Mouse (Mus musculus): ENCODE measurements around the gene Gm49340. TPM values are rescaled to one million over a fixed set of nuclear protein-coding genes. Genes with fewer than 3 reads are reported as not detected.
A peak's percentile ranks its signal among the peaks of the same experiment; 100 is the strongest.
"Not testable (repeated sequence)": the region's sequence is repeated elsewhere in the genome, so short reads cannot be mapped to it uniquely, and the experiment has no call there.

Gene Gm49340
- total RNA-seq (2021) = not detected
- long read RNA-seq, experiment 1 = 0 reads
- long read RNA-seq, experiment 2 = 0 reads

- DNase-seq = no peak
Measured at GRCm38 (mm10) chr11:73329442-73329841, at the start of gene Gm49340, which contains the start of the genes Aspa and Spata22. Gene Gm49340 (plus strand): TSS chr11:73329741. Gene Aspa (minus strand): TSS chr11:73329596. Gene Spata22 (plus strand): TSS chr11:73329741.

DNA sequence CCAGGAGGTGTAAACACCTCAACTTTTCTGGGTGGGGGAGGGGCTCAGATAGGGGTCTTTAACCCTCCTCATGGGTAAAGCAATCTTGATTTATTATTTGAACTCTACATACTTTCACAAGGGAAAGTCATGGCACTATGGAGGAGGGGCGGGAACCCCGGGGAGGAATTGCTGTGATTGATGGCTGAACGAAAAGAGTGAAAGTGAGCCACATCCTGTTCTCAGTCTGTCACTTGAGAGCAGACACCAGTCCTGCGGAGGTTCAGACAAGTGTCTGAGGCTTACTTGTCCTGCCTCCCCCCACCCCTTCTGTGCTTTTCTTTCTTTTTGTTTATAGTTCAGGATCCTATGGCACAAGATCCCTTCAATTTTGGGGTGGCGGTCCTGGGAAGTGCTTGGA is 48.8 kb upstream of the Gm49340 start:
- peak in 1 of 2 experiments; percentile 8 for DNase-seq

GRCm38 (mm10) chr11:73281528-73282027 is 48.0 kb upstream of the Gm49340 start:
- peak; percentile 28 to 57 for DNase-seq

- no peak for DNase-seq
Measured at GRCm38 (mm10) chr11:73283369-73283768, 46.2 kb upstream of the Gm49340 start.

- no peak for DNase-seq
Measured at GRCm38 (mm10) chr11:73283926-73284325, 45.6 kb upstream of the Gm49340 start.

DNA sequence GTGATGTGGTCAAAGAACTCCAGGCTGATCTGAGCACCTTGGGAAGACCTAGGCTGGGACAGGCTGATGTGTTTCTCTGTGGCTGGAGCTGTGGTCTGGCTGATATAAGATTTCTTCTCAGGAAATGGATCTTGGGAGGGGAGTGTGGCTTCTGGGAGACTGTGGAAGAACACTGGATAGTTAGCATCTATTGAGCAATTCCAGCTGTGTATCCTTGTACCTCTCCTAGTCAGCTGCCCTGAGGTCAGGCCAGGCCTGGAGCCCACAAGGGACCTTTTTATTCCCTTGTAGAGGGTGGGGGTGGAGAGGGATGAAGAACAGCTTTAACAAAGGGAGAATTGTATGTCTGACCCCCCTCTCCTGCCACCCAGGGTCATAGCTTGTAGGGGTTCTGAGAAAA is 45.2 kb upstream of the Gm49340 start:
- DNase-seq = no peak

GRCm38 (mm10) chr11:73289621-73290020 is 39.9 kb upstream of the Gm49340 start:
- DNase-seq = peak in 1 of 2 experiments; percentile 20

GRCm38 (mm10) chr11:73303123-73303522 is 26.4 kb upstream of the Gm49340 start:
- DNase-seq = no peak

- no peak for DNase-seq
Measured at GRCm38 (mm10) chr11:73315961-73316360, 13.6 kb upstream of the Gm49340 start.

DNA sequence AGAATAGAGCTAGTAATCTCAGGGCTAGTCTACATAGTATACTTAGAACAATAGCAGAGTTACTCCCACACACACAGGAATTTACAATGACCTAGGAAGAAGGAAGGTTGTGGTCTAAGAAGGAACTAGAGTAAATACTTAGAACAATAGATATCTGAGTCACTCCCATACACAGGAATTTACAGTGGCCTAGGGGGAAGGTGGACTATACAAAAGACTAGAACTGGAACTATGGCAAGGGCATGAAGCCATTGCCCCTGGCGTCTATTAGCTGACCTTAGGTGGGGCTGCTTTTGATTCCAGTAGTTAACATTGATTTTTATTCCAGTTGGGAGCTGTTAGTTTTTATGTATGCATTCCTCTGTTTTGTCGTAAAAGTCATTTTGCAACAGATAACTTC is 11.0 kb upstream of the Gm49340 start:
- DNase-seq = not testable (repeated sequence)

- DNase-seq = not testable (repeated sequence)
Measured at GRCm38 (mm10) chr11:73321064-73321463, 8.5 kb upstream of the Gm49340 start.

GRCm38 (mm10) chr11:73323906-73324830 is 5.4 kb upstream of the Gm49340 start:
- DNase-seq = no peak

GRCm38 (mm10) chr11:73326485-73326886 is 3.1 kb upstream of the Gm49340 start:
- DNase-seq = peak; percentile 20 to 28

- no peak for DNase-seq
Measured at GRCm38 (mm10) chr11:73327361-73327760, 2.2 kb upstream of the Gm49340 start.

GRCm38 (mm10) chr11:73333357-73333756 is 3.8 kb downstream of the Gm49340 start:
- DNase-seq = no peak

- no peak for DNase-seq
Measured at GRCm38 (mm10) chr11:73336919-73337318, 7.4 kb downstream of the Gm49340 start.

GRCm38 (mm10) chr11:73350483-73350882 is 20.9 kb downstream of the Gm49340 start, which contains the start of gene Olfr20:
Gene Olfr20 (plus strand): TSS chr11:73350783.
- DNase-seq = no peak

DNA sequence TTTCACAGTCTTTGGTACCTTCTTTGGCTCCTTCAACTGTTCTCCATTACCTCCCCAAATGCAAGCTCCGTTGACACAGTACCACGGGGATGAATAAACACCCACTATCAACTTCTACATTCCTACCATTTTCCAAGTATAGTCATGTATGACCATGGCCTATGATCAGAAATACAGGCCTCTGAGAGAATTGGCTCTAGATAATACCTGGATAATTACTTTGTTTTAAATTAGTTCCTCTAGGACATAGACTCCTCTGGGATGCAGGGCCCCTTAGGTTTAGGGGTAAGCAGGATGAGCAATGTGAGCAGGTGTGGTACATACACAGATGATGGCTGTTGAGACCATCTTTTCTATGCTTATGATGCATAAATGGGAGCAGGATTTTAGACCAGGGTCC is 41.4 kb downstream of the Gm49340 start, which contains the start of gene Olfr376:
Gene Olfr376, plus strand, starts transcription at position 301 of the 400 bp plus-strand sequence.
- DNase-seq = no peak

- DNase-seq = peak in 1 of 2 experiments; percentile 2
Measured at GRCm38 (mm10) chr11:73395374-73395773, 65.8 kb downstream of the Gm49340 start.

DNA sequence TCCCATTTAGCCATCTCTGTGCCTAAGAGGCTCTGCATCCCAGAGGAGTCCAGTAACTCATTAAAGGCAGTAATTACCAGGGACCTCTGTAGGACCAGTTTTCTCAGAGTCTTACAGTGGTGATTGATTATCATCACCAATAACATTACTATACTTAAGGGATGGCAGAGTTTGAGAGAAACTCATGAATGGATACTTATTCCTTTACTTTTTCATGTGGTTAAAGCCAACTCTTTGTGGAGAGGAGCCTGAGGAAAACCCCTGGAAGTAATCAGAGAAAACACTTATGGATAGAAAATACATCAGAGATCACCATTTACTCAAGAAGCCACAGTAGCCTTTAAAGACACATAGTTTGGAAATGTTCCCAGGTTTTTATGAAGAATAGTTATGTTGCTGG is 70.0 kb downstream of the Gm49340 start, which contains the start of gene Olfr1:
Gene Olfr1, minus strand, starts transcription at position 101 of the 400 bp plus-strand sequence.
- no peak for DNase-seq
